Mouse (Mus musculus): Measurements from ENCODE around the gene Pde3b.

DNA sequence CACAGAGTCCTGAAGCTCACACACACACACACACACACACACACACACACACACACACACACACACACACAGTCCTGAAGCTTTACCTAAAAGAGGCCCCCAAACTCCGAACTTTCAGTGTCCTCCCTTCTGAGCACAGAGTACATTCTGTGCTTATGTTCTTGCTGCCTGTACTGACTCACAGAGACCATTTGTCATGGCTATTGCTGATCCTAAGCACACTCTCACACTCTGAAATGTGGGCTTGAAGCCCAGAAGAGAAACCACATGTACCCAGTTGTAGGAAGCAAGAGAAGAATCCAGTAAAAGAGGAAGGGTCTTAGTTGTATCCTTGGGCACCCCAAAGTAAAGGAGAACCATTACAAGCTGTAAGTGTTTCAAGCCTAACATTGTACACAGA lies 162.6 kb downstream of the Pde3b start:
- TF ChIP-seq CTCF (IDR thresholded peaks at IDR 0.05) (no peak), EP300 (IDR thresholded peaks at IDR 0.05) (no peak)

Measured in lung, postnatal 0 days (tissue).